Mouse (Mus musculus): ENCODE data around the gene Snx29.

- TF ChIP-seq CTCF (IDR thresholded peaks at IDR 0.05; ENCODE audit: low read depth, low read length), result peak; percentile 73
- no peak for TF ChIP-seq POLR2A (IDR thresholded peaks at IDR 0.05; ENCODE audit: extremely low read depth, insufficient read depth, low read length)
Observed at GRCm38 (mm10) chr16:11468533-11469179, 145.9 kb downstream of the Snx29 start.
